Mouse (Mus musculus): ENCODE results near the gene Xirp1. TPM values are rescaled to one million over a fixed set of nuclear protein-coding genes. Genes with fewer than 3 reads are reported as not detected.
A peak's percentile ranks its signal among the peaks of the same experiment; 100 is the strongest.

The Xirp1 gene
- total RNA-seq (2014; rRNA removed), result under 0.01 and 0.09 TPM in 2 replicates
- polyA plus RNA-seq (2012; rRNA removed), result 0.11 TPM in 2 replicates

DNA sequence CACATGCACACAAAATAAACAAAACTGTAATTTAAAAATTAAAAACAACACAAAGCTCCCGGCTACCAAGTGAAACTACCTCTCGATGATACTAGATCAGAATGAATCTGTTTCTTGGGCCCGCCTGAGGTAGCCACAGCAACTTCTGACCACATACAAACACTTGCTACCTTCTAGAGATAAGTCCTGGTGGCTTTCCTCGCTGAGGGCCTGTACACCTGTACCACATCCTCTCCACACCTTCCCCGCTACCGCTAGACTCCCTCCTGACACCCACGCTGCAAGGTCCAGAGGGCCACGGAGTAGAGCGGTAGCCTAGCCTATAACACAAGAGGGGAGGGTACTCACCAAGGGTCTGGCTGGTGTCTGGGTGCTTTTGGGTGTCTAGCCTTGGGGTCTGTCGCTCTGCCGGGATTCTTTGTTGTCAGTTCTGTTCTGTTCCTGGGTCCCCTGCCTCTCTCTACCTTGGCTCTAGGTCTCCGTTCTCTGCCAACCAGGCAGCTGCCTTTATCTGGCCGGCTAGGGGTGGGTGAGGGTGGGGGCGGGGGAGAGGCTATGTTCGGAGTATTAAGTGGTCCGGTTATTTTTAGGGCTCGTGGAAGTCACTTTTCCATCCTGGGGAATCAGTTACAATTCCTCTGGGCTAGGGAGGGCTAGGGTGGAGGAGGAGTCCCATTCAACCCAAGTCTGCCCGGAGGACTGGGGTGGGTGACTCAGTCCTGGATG lies at the start of gene Xirp1:
Gene Xirp1 (minus strand): TSS at position 513 of the 726 bp plus-strand sequence.
- no peak for DNase-seq (ENCODE audit: extremely low read depth, low read depth, low spot score)
- no peak within 1 kb of the TSS for H3K4me3 ChIP-seq (ENCODE audit: insufficient read depth, low read depth, low read length)
- peaks cover 22% of the 10 kb centered on the region for H3K4me1 ChIP-seq (ENCODE audit: control insufficient read depth, insufficient read depth, low read length)
- H3K27ac ChIP-seq (replicated peaks; ENCODE audit: insufficient read depth, low read depth, low read length), result 0 out of 2 replicates have a peak within 1 kb of the TSS, but pooled peaks have one; percentile 24
- TF ChIP-seq POLR2A (IDR thresholded peaks at IDR 0.05; ENCODE audit: extremely low read depth, insufficient read depth, low read length) (no peak), CTCF (IDR thresholded peaks at IDR 0.05; ENCODE audit: low read depth, low read length) (no peak)
- H3K9ac ChIP-seq (ENCODE audit: low read depth, low read length), result peak within 1 kb of the TSS; percentile 12; the same call in 1 of the 2 replicates
- 85% methylated on average over 18 of the region's 18 CpGs for WGBS
- H3K27me3 ChIP-seq (ENCODE audit: control insufficient read depth, insufficient read depth, low read length), result no peaks in the 10 kb centered on the region
- H3K79me2 ChIP-seq (ENCODE audit: control insufficient read depth, insufficient read depth, low read length), result no peaks in the 10 kb centered on the region
- H3K36me3 ChIP-seq (ENCODE audit: control insufficient read depth, insufficient read depth, low read length), result no peaks in the 10 kb centered on the region

DNA sequence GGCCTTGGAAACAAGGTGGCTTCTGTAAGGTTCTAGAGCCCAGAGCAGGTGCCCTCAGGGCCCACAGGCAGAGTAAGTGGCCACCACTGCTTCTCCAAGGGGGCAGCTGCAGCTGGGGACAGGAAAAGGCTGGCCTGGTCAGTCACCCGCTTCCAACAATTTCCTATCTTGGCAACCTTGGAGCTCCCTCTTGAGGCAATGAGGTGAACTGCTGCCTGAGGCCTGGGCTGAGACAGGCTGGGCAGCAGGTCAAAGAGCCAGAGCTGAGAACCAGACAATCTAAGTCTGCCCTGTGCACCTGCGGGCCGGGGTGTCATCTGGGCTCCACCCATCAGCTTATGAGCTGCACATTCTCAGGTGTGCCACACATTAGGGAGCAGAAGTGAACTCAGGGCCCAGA lies 49.8 kb upstream of the Xirp1 start:
- Histone ChIP-seq H3K27ac (replicated peaks; ENCODE audit: insufficient read depth, low read depth, low read length) (no peak overlapping the region), H3K4me3 (ENCODE audit: insufficient read depth, low read depth, low read length) (no peak overlapping the region), H3K36me3 (ENCODE audit: control insufficient read depth, insufficient read depth, low read length) (no peaks in the 10 kb centered on the region), H3K27me3 (ENCODE audit: control insufficient read depth, insufficient read depth, low read length) (no peaks in the 10 kb centered on the region), H3K9ac (ENCODE audit: low read depth, low read length) (no peak overlapping the region), H3K4me1 (ENCODE audit: control insufficient read depth, insufficient read depth, low read length) (no peaks in the 10 kb centered on the region), H3K79me2 (ENCODE audit: control insufficient read depth, insufficient read depth, low read length) (no peaks in the 10 kb centered on the region)
- TF ChIP-seq POLR2A (IDR thresholded peaks at IDR 0.05; ENCODE audit: extremely low read depth, insufficient read depth, low read length) (no peak), CTCF (IDR thresholded peaks at IDR 0.05; ENCODE audit: low read depth, low read length) (peak; percentile 95)
- WGBS, result 5% methylated on average over 3 of the region's 3 CpGs
- DNase-seq (ENCODE audit: extremely low read depth, low read depth, low spot score), result peak; percentile 45

GRCm38 (mm10) chr9:120071251-120071650 lies 47.9 kb upstream of the Xirp1 start:
- no peak overlapping the region for H3K27ac ChIP-seq (replicated peaks; ENCODE audit: insufficient read depth, low read depth, low read length)
- no peak overlapping the region for H3K9ac ChIP-seq (ENCODE audit: low read depth, low read length)
- no peaks in the 10 kb centered on the region for H3K4me1 ChIP-seq (ENCODE audit: control insufficient read depth, insufficient read depth, low read length)
- H3K4me3 ChIP-seq (ENCODE audit: insufficient read depth, low read depth, low read length), result no peak overlapping the region
- no peaks in the 10 kb centered on the region for H3K27me3 ChIP-seq (ENCODE audit: control insufficient read depth, insufficient read depth, low read length)
- TF ChIP-seq CTCF (IDR thresholded peaks at IDR 0.05; ENCODE audit: low read depth, low read length) (no peak), POLR2A (IDR thresholded peaks at IDR 0.05; ENCODE audit: extremely low read depth, insufficient read depth, low read length) (no peak)
- H3K36me3 ChIP-seq (ENCODE audit: control insufficient read depth, insufficient read depth, low read length), result no peaks in the 10 kb centered on the region
- DNase-seq (ENCODE audit: extremely low read depth, low read depth, low spot score), result no peak
- H3K79me2 ChIP-seq (ENCODE audit: control insufficient read depth, insufficient read depth, low read length), result no peaks in the 10 kb centered on the region
- WGBS, result 84% methylated on average over 2 of the region's 2 CpGs

GRCm38 (mm10) chr9:120069779-120070178 lies 46.4 kb upstream of the Xirp1 start, which contains the start of gene Cx3cr1:
TSS of gene Cx3cr1 (minus strand) at chr9:120069879.
- Histone ChIP-seq H3K36me3 (ENCODE audit: control insufficient read depth, insufficient read depth, low read length) (no peaks in the 10 kb centered on the region), H3K27ac (replicated peaks; ENCODE audit: insufficient read depth, low read depth, low read length) (no peak within 1 kb of the TSS), H3K79me2 (ENCODE audit: control insufficient read depth, insufficient read depth, low read length) (no peaks in the 10 kb centered on the region), H3K9ac (ENCODE audit: low read depth, low read length) (no peak within 1 kb of the TSS), H3K4me3 (ENCODE audit: insufficient read depth, low read depth, low read length) (no peak within 1 kb of the TSS), H3K4me1 (ENCODE audit: control insufficient read depth, insufficient read depth, low read length) (no peaks in the 10 kb centered on the region), H3K27me3 (ENCODE audit: control insufficient read depth, insufficient read depth, low read length) (no peaks in the 10 kb centered on the region)
- DNase-seq (ENCODE audit: extremely low read depth, low read depth, low spot score), result no peak
- TF ChIP-seq CTCF (IDR thresholded peaks at IDR 0.05; ENCODE audit: low read depth, low read length), result no peak
- TF ChIP-seq POLR2A (IDR thresholded peaks at IDR 0.05; ENCODE audit: extremely low read depth, insufficient read depth, low read length), result no peak
- WGBS, result 88% methylated on average over 11 of the region's 11 CpGs

DNA sequence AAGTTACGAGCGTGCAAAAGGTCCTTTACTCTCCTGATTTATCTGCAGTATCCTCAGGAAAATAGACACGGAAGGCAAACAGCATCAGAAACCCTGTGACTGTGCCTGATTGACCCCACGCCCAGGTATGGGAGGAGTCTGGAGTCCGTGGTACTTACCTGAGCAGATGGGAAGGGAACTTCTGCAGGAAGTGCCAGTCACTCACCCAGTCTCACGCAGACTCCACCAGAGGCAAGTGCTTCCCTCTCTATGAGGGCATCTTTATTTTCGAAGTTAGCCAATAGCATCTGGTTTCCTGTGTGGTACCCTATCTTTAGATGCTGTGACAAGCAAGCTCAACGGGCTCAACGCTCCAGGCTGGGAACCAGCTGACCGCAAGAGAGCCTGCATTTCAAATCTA lies 44.6 kb upstream of the Xirp1 start:
- H3K79me2 ChIP-seq (ENCODE audit: control insufficient read depth, insufficient read depth, low read length), result no peaks in the 10 kb centered on the region
- no peaks in the 10 kb centered on the region for H3K4me1 ChIP-seq (ENCODE audit: control insufficient read depth, insufficient read depth, low read length)
- H3K9ac ChIP-seq (ENCODE audit: low read depth, low read length), result no peak overlapping the region
- no peak overlapping the region for H3K4me3 ChIP-seq (ENCODE audit: insufficient read depth, low read depth, low read length)
- no peaks in the 10 kb centered on the region for H3K27me3 ChIP-seq (ENCODE audit: control insufficient read depth, insufficient read depth, low read length)
- WGBS, result 62% methylated on average over 10 of the region's 10 CpGs
- H3K36me3 ChIP-seq (ENCODE audit: control insufficient read depth, insufficient read depth, low read length), result no peaks in the 10 kb centered on the region
- no peak overlapping the region for H3K27ac ChIP-seq (replicated peaks; ENCODE audit: insufficient read depth, low read depth, low read length)
- TF ChIP-seq POLR2A (IDR thresholded peaks at IDR 0.05; ENCODE audit: extremely low read depth, insufficient read depth, low read length) (no peak), CTCF (IDR thresholded peaks at IDR 0.05; ENCODE audit: low read depth, low read length) (no peak)
- DNase-seq (ENCODE audit: extremely low read depth, low read depth, low spot score), result no peak

GRCm38 (mm10) chr9:120067609-120068008 lies 44.2 kb upstream of the Xirp1 start:
- Histone ChIP-seq H3K27me3 (ENCODE audit: control insufficient read depth, insufficient read depth, low read length) (no peaks in the 10 kb centered on the region), H3K36me3 (ENCODE audit: control insufficient read depth, insufficient read depth, low read length) (no peaks in the 10 kb centered on the region), H3K79me2 (ENCODE audit: control insufficient read depth, insufficient read depth, low read length) (no peaks in the 10 kb centered on the region), H3K4me1 (ENCODE audit: control insufficient read depth, insufficient read depth, low read length) (no peaks in the 10 kb centered on the region), H3K27ac (replicated peaks; ENCODE audit: insufficient read depth, low read depth, low read length) (no peak overlapping the region), H3K4me3 (ENCODE audit: insufficient read depth, low read depth, low read length) (no peak overlapping the region), H3K9ac (ENCODE audit: low read depth, low read length) (no peak overlapping the region)
- no peak for TF ChIP-seq POLR2A (IDR thresholded peaks at IDR 0.05; ENCODE audit: extremely low read depth, insufficient read depth, low read length)
- TF ChIP-seq CTCF (IDR thresholded peaks at IDR 0.05; ENCODE audit: low read depth, low read length), result no peak
- no peak for DNase-seq (ENCODE audit: extremely low read depth, low read depth, low spot score)
- 87% methylated on average over 2 of the region's 2 CpGs for WGBS
